Mouse (Mus musculus): ENCODE data around the gene Tnip3. TPM values are rescaled to one million over a fixed set of nuclear protein-coding genes. Genes with fewer than 3 reads are reported as not detected.

The Tnip3 gene
- polyA plus RNA-seq, 1 experiment from 2014 or later = not detected

- no peaks in the 10 kb centered on the region for H3K27me3 ChIP-seq
- H3K27ac ChIP-seq = no peak overlapping the region
- no peak overlapping the region for H3K4me2 ChIP-seq (replicated peaks)
- H3K36me3 ChIP-seq = no peaks in the 10 kb centered on the region
- H3K9me3 ChIP-seq = no peaks in the 10 kb centered on the region
- 80% methylated on average over 3 of the region's 3 CpGs for WGBS
- no peak overlapping the region for H3K4me3 ChIP-seq
- no peaks in the 10 kb centered on the region for H3K4me1 ChIP-seq
- no peak overlapping the region for H3K9ac ChIP-seq
- ATAC-seq (ENCODE audit: insufficient number of reproducible peaks, insufficient read depth, low FRiP score, low TSS enrichment) = no peak
These were observed 141.2 kb downstream of the Tnip3 start for GRCm38 (mm10) chr6:65666295-65666694.

DNA sequence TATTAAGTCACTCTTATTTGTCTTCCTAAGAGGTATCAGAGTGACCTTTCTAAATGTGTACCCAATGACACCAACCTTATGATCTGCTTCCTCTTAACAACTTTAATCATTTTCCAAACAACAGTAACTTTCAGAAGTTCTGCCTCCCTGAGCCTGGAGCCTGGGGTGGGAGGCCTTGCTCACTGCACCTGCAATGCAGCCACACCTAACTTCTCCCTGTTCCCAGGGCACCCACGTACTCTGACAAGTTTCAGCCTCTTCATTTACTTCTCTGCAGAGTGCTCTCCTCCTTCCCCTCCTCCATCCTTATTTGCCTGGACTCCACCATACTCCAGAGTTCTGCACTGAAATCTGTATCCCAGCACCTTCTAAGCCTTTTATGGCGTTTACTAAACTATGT is 144.9 kb downstream of the Tnip3 start:
- H3K27me3 ChIP-seq = no peaks in the 10 kb centered on the region
- no peak for ATAC-seq (ENCODE audit: insufficient number of reproducible peaks, insufficient read depth, low FRiP score, low TSS enrichment)

DNA sequence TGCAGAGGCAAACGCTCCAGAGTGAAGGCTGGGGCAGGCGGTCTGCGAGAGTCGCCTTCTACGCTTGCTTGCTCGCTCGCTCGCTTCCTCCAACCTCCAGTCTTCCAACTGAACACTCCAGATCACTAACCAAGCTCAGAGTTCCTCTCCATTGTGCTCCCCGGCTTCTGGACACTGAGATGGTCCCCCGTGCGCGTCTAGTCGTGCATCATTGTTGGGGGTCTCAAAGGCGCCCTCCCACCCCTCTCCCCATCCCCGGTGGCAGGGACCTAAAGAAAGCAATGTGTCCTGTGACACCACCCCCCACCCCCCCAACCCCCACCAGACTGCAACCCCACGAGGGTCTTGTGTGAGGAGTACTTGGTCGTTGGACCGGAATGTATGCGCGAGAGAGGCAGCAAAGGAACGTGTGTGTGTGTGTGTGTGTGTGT is 145.9 kb downstream of the Tnip3 start:
- H3K4me3 ChIP-seq = peak overlapping the region; percentile 69
- H3K4me2 ChIP-seq (replicated peaks) = peak overlapping the region; percentile 89
- H3K27ac ChIP-seq = peak overlapping the region; percentile 72; the same call in 1 of the 2 replicates
- peak overlapping the region; percentile 78 for H3K9ac ChIP-seq
- ATAC-seq (ENCODE audit: insufficient number of reproducible peaks, insufficient read depth, low FRiP score, low TSS enrichment) = peak; percentile 54
- no peaks in the 10 kb centered on the region for H3K36me3 ChIP-seq
- no peaks in the 10 kb centered on the region for H3K27me3 ChIP-seq
- no peaks in the 10 kb centered on the region for H3K9me3 ChIP-seq
- under 1% methylated on average over 21 of the region's 21 CpGs for WGBS
- H3K4me1 ChIP-seq = peaks cover 7% of the 10 kb centered on the region; the same call in 1 of the 2 replicates

More for the DNA sequence above, 144.9 kb downstream of the Tnip3 start:
- Histone ChIP-seq H3K9ac (no peak overlapping the region), H3K9me3 (no peaks in the 10 kb centered on the region), H3K4me3 (no peak overlapping the region), H3K27ac (no peak overlapping the region), H3K4me2 (replicated peaks) (no peak overlapping the region), H3K4me1 (peaks cover 7% of the 10 kb centered on the region; the same call in 1 of the 2 replicates), H3K36me3 (no peaks in the 10 kb centered on the region)
- WGBS = 46% methylated on average over 2 of the region's 2 CpGs

DNA sequence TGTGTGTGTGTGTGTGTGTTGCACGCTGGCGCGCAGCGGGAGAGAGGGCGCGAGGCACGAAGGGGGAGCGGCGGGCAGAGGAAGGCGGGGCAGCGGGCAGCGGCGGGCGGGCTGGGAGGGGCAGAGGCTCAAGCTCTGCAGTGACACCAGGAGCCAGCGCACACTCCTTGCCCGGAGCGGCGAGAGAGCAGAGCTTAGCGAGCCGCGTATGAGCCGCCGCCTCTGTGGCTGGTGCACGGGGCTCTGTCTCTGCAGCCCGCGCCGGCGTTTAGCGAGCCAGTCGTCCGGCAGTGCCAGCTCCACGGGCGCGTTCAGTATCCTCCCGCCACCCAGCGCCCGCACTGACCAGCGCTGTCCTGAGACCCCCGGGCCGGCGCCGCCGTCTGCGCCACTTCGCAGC is 146.3 kb downstream of the Tnip3 start, which contains the start of gene Ndnf:
Gene Ndnf (plus strand): TSS at position 140 of the 400 bp plus-strand sequence.
- Histone ChIP-seq H3K4me3 (peak within 1 kb of the TSS; percentile 69), H3K36me3 (no peaks in the 10 kb centered on the region), H3K9ac (peak within 1 kb of the TSS; percentile 78), H3K9me3 (no peaks in the 10 kb centered on the region), H3K4me2 (replicated peaks) (peak within 1 kb of the TSS; percentile 89), H3K4me1 (peaks cover 7% of the 10 kb centered on the region; the same call in 1 of the 2 replicates), H3K27me3 (no peaks in the 10 kb centered on the region), H3K27ac (peak within 1 kb of the TSS; percentile 72)
- WGBS = under 1% methylated on average over 30 of the region's 45 CpGs
- peak; percentile 90 for ATAC-seq (ENCODE audit: insufficient number of reproducible peaks, insufficient read depth, low FRiP score, low TSS enrichment)

- WGBS = under 1% methylated on average over 57 of the region's 57 CpGs
- H3K4me3 ChIP-seq = peak overlapping the region; percentile 69
- H3K4me2 ChIP-seq (replicated peaks) = peak overlapping the region; percentile 89
- no peaks in the 10 kb centered on the region for H3K27me3 ChIP-seq
- H3K27ac ChIP-seq = peak overlapping the region; percentile 18
- ATAC-seq (ENCODE audit: insufficient number of reproducible peaks, insufficient read depth, low FRiP score, low TSS enrichment) = 0 out of 2 replicates have a peak, but pooled peaks have one; percentile 63
- peak overlapping the region; percentile 78 for H3K9ac ChIP-seq
- peaks cover 7% of the 10 kb centered on the region; the same call in 1 of the 2 replicates for H3K4me1 ChIP-seq
- no peaks in the 10 kb centered on the region for H3K36me3 ChIP-seq
- no peaks in the 10 kb centered on the region for H3K9me3 ChIP-seq
These were observed 147.3 kb downstream of the Tnip3 start for GRCm38 (mm10) chr6:65672131-65673031.

Other genes starting within 250 kb of the Tnip3 start
- 0.63 and 0.71 TPM in 2 replicates for gene C130060K24Rik, start 144.2 kb upstream of the Tnip3 start, polyA plus RNA-seq (2016; fragmentation: Nextera tagmentation; extraction: Ambion mirVana)
- 12.0 and 13.4 TPM in 2 replicates for gene Ndnf, start 146.3 kb downstream of the Tnip3 start, polyA plus RNA-seq (2016; fragmentation: Nextera tagmentation; extraction: Ambion mirVana)

All from embryonic facial prominence, embryonic 12.5 days (tissue).